Mouse (Mus musculus): ENCODE measurements at regions not wholly inside any gene's neighbourhood (a gene's known extent, or its start where the extent isn't known, plus 50 kb on each side); places are given as distances from the start of the nearest gene placed in this dataset.
A peak's percentile ranks its signal among the peaks of the same experiment; 100 is the strongest.
"Not testable (repeated sequence)": the region's sequence is repeated elsewhere in the genome, so short reads cannot be mapped to it uniquely, and the experiment has no call there.

DNA sequence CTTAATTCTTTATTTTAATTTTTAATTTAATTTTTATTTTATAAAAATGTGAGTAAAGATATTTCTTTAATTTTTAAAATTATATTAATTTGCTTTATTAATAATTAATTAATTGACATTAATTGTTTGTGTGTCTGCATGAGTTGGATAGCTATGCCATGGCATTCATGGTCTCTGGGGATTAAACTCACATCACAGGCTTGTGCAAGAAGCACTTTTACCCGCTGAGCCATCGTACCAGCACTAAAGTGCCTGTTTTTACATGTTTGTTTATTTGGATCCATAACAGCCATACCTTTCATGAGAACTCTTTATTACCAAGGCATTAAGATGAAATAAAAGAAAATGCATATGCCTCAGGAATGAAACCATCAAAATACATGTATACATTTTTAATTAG, 453.7 kb upstream of the Arid1b start:
- no peak for DNase-seq (ENCODE audit: low spot score in 2 of 2)

GRCm38 (mm10) chr17:4541020-4541743, 452.9 kb upstream of the Arid1b start:
- no peak for DNase-seq (ENCODE audit: low spot score in 2 of 2)

DNA sequence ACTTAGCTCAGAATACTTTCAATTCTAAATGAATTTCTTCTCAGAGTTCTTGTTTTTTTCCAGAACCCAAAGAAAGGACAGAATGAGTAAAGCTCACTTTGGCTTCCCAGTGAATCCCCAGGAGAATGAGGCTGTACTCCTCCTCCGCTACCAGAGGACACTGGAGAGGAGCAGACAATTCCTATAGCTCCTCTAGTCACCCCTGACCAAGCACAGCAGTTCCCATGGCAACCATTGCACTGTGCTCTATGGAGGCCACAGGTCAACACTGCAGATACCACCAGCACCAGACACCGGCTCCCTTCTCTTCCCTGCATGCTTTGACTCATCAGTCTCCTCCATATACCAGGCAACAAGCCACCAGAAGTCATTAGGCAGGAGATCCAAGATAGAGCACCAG, 447.6 kb upstream of the Arid1b start:
- DNase-seq (ENCODE audit: low spot score in 2 of 2): no peak

DNA sequence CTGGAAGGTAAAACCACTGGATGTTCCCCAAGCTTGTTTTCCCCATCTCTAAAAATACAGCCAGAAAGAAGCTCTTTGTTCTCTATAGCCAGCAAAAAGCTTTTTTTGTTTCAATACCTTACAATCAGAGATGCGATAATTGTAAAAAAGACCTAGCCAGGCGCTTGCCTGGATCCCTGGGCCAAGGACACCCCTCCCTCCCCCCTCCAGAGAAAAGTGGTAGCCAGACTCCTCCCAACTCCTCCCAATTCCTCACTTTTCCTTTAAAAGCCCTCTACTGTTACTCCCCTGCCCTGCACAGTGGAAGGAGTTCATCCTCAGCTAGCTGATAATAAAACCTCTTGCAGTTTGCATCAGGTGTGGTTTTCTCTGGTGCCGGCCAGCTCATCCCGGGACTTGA, 441.1 kb upstream of the Arid1b start:
- DNase-seq (ENCODE audit: low spot score in 2 of 2): not testable (repeated sequence)

DNA sequence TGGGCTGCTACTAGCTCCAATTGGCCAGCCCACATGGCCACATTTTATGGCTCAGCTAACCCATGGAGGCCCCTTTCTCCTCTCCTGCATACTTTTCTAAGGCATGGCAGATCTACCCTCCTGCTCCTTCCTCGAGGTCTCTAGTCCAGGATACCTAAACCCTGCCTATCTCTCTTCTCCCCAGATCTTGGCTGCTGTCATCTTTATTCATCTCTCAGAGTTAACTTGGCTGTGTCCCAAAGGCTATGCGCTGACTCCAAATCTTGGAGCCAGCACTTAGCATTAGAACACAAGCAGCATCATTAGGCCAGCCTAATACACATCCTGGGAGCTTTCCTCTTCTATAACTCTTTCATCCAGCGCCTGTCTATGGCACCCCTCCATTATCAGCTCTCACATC, 430.5 kb upstream of the Arid1b start:
- DNase-seq (ENCODE audit: low spot score in 2 of 2): no peak

DNA sequence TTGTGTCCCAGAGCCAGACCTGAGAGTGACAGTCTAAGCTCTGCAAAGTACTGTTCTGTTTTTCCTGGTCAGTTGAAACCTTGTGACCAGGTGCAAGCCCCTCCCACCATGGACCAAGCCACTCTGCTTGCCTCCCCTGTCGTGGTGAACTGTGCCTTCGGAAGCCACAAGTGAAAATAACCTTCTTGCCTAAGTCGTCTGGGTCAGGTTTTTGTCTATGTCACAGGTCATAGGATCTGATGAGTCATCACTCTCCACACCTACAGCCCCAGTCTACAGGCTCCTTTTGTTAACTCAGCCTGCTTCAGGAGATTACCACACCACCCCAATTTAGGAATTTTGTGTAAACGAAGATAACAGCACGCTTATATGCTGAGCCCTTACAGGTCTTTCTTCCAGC, 417.2 kb upstream of the Arid1b start:
- no peak for DNase-seq (ENCODE audit: low spot score in 2 of 2)

- DNase-seq (ENCODE audit: low spot score in 2 of 2): no peak
Measured at GRCm38 (mm10) chr17:4581851-4582250, 412.3 kb upstream of the Arid1b start.

GRCm38 (mm10) chr17:4610481-4610880, 383.7 kb upstream of the Arid1b start:
- no peak for DNase-seq (ENCODE audit: low spot score in 2 of 2)

GRCm38 (mm10) chr17:4610993-4611392, 383.1 kb upstream of the Arid1b start:
- no peak for DNase-seq (ENCODE audit: low spot score in 2 of 2)

DNA sequence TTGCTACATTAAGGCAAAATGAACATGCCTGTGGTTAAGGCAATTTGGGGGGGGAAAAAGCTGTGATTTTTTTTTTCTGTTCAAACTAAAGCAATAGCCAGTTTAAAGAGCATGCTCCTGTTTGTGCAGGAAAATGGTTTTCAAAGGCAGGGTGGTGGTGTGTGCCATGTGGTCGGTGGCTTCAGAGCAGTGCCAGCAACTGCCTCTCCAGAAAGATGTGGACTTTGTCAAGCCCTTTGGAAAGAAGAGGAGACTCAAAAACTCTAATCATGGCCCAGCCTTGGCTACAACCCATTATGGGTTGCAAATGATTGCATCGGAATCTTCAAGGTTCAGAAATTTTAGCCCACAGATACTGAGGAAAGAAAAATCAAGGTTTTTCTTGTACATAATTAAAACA, 382.4 kb upstream of the Arid1b start:
- DNase-seq (ENCODE audit: low spot score in 2 of 2): no peak

- DNase-seq (ENCODE audit: low spot score in 2 of 2): no peak
Measured at GRCm38 (mm10) chr17:4612136-4612535, 382.0 kb upstream of the Arid1b start.

DNA sequence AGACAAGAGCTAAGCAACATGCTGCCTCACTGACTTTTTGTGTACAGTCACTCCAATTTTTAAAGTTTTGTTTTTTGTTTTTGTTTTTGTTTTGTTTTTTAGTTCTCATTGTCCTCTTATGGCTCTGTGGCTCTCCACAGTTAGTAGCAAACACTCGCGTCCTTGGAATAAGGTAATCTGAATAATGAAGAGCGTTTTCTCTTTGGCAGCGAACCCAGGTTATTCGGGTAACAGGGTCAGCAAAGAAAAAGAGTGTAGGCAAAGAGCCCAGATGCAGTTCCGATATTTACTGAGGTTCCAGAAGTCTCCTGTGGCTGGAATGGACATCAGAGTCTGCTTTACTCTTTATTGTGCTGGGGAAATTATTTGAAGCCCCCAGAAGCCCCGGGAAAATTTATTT, 381.4 kb upstream of the Arid1b start:
- no peak for DNase-seq (ENCODE audit: low spot score in 2 of 2)

- no peak for DNase-seq (ENCODE audit: low spot score in 2 of 2)
Measured at GRCm38 (mm10) chr17:4620361-4620760, 373.8 kb upstream of the Arid1b start.

DNA sequence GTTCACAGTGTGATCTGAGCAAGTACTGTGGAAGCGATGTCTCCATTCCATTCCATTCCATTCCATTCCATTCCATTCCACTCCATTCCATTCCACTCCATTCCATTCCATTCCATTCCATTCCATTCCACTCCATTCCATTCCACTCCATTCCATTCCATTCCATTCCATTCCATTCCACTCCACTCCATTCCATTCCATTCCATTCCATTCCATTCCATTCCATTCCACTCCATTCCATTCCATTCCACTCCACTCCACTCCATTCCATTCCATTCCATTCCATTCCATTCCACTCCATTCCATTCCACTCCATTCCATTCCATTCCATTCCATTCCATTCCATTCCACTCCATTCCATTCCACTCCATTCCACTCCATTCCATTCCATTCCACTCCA, 368.0 kb upstream of the Arid1b start:
- DNase-seq (ENCODE audit: low spot score in 2 of 2): not testable (repeated sequence)

DNA sequence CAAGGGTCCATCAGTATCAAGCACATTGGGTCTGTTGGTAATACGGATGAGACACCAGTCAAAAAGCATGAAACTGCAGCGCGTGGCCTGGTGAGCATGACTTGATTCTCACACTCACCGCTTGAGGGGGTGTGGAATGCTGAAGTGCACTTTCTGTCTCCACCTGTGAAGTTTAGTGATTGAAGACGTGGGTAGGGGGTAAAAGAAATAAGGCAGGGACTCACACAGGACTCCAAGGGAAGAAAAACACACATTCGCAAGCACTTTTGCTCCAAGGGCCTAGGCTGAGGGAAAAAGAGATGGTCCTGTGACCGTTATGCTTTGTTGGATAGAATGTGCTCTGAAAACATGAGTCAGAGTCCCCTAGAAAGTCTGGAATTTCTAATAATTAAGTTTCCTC, 366.6 kb upstream of the Arid1b start:
- no peak for DNase-seq (ENCODE audit: low spot score in 2 of 2)

DNA sequence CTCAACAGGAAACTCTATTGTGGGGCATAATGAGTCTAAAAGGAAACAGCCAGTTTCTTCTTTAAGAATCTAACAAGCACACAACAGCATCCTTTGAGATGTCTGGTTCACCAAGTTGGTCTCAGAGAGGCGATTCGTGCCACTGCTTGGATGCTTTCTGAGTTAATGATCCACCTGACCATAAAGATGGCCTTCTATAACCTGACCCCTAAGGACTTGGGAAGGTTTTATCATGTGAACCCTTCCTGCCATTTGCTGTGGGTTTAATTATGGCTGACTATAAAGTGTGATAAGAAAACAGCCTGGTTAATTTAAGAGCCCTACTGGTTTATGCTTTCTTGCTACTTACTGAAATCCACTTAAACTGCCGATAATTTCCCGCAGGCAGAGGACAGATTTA, 363.0 kb upstream of the Arid1b start:
- no peak for DNase-seq (ENCODE audit: low spot score in 2 of 2)

DNA sequence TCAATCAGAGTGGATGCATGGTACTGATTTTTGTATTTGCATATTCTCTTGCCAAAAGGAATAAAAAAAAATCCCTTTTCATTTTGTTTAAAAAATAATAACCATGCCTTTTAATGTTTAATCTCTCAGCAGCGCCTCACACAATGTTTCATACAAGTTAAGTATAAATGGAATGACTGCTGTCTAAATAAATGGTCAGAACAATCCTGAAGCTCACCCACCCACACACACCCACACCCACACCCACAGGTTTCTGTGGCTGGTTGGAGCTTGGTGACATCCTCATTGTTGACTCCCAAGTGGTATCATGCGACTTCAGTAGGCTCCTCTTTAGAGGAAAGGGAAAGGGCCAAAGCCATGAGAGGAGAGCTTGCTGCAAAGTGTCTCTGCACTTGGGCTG, 361.6 kb upstream of the Arid1b start:
- peak in 1 of 2 experiments; percentile 2 for DNase-seq (ENCODE audit: low spot score in 2 of 2)

- peak; percentile 44 to 66 for DNase-seq (ENCODE audit: low spot score in 2 of 2)
Measured at GRCm38 (mm10) chr17:4633771-4634170, 360.4 kb upstream of the Arid1b start.

- peak in 1 of 2 experiments; percentile 1 for DNase-seq (ENCODE audit: low spot score in 2 of 2)
Measured at GRCm38 (mm10) chr17:4636796-4637353, 357.3 kb upstream of the Arid1b start.

- no peak for DNase-seq (ENCODE audit: low spot score in 2 of 2)
Measured at GRCm38 (mm10) chr17:4639531-4639930, 354.6 kb upstream of the Arid1b start.

DNA sequence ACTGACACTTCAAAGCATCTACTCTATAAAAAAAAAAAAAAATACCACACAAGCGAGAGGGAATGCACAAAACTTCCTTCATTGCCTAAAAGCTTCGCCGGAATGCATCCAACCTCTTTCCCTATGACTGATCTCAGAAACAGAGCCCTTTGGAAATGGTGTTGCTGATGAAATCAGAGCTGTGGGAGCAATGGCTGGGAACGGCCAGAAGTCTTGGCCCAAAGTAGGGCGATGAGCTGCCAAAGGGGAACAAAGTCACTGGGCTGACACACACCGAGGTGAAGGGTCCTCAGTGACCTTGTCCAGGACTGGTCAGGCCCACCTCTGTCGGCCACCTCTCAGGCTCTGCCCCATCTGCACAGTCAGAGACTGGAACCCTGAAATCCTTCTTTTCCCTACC, 353.6 kb upstream of the Arid1b start:
- no peak for DNase-seq (ENCODE audit: low spot score in 2 of 2)

DNA sequence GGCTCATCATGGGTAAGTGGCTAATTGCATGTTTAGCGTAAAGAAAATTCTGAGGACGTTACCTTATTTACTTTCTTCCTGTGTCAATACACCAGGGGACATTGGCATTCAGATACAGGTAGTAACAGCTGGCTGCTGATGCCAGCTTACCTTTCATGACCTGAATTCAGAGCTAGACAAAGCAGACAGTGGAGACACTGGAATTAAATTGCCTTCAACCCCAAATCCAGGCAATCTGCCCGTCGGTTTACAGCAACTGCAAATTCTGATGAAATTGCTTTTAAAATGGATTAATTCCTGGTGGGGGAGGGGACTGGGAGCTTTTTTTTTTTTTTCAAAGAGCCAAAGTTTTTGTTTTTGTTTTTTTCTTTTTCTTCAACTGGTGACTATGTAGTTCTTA, 353.0 kb upstream of the Arid1b start:
- DNase-seq (ENCODE audit: low spot score in 2 of 2): no peak

DNA sequence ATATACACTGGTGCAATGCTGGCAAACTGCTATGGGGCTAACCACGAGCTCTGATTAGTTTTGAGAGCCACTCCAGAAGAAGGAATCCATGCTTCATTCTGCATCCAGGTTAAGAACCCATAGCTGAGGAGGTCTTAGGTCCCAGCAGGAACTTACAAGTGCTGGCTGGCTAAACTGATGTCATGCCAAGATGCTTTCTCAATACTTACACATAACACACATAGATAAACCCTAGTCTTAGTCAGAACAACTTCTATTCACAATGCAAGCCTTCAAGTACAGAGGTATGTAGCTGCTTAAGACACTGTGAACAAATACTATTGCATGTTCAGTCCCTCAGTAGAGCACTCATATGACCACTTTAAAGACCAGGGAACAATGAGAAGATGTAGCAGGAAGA, 352.1 kb upstream of the Arid1b start:
- DNase-seq (ENCODE audit: low spot score in 2 of 2): no peak
